Mouse (Mus musculus): ENCODE measurements at regions not wholly inside any gene's neighbourhood (a gene's known extent, or its start where the extent isn't known, plus 50 kb on each side); places are given as distances from the start of the nearest gene placed in this dataset.
A peak's percentile ranks its signal among the peaks of the same experiment; 100 is the strongest.

GRCm38 (mm10) chr11:17870690-17871089, 83.0 kb downstream of the Etaa1 start:
- H3K27ac ChIP-seq (ENCODE audit: low read depth, low read length): no peak overlapping the region
- WGBS: 82% methylated on average over 2 of the region's 2 CpGs
- H3K4me2 ChIP-seq (replicated peaks; ENCODE audit: low read depth, low read length): no peak overlapping the region

DNA sequence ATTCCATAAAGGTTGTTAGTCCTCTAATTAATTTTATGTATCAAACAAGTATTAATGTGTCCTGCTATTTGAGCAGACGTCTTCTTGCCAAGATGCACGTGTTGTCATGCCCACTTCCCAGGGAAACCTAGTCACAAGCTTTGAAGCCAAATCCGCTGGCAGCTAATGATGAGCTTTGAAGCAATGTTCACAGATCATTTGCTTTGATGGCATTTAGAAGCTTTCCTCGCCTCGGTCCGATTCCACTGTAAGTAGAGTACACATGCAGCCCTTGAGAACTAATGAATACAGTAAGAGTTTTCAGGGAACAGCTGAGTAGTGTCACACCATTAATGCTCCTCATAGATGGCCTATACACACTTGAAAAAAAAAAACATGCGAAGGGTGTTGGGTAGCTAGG, 81.8 kb downstream of the Etaa1 start:
- no peaks in the 10 kb centered on the region for H3K9me3 ChIP-seq (ENCODE audit: control insufficient read depth, low read length)
- H3K27ac ChIP-seq (ENCODE audit: low read depth, low read length): no peak overlapping the region
- no peak overlapping the region for H3K4me2 ChIP-seq (replicated peaks; ENCODE audit: low read depth, low read length)
- H3K36me3 ChIP-seq (ENCODE audit: control insufficient read depth, insufficient read depth, low read length): no peaks in the 10 kb centered on the region
- no peaks in the 10 kb centered on the region for H3K4me1 ChIP-seq (ENCODE audit: control insufficient read depth, insufficient read depth, low read length)
- no peak overlapping the region for H3K9ac ChIP-seq (ENCODE audit: low read depth, low read length)
- ATAC-seq (ENCODE audit: low FRiP score, low TSS enrichment): peak; percentile 68; the same call in 1 of the 2 replicates
- no peak overlapping the region for H3K4me3 ChIP-seq (ENCODE audit: low read length)
- H3K27me3 ChIP-seq (ENCODE audit: control insufficient read depth, insufficient read depth, low read length): no peaks in the 10 kb centered on the region
- WGBS: 33% methylated on average over 7 of the region's 7 CpGs

More at GRCm38 (mm10) chr11:17870690-17871089, 83.0 kb downstream of the Etaa1 start:
- no peak overlapping the region for H3K9ac ChIP-seq (ENCODE audit: low read depth, low read length)
- no peaks in the 10 kb centered on the region for H3K36me3 ChIP-seq (ENCODE audit: control insufficient read depth, insufficient read depth, low read length)
- H3K4me1 ChIP-seq (ENCODE audit: control insufficient read depth, insufficient read depth, low read length): no peaks in the 10 kb centered on the region
- no peaks in the 10 kb centered on the region for H3K9me3 ChIP-seq (ENCODE audit: control insufficient read depth, low read length)
- ATAC-seq (ENCODE audit: low FRiP score, low TSS enrichment): no peak
- H3K27me3 ChIP-seq (ENCODE audit: control insufficient read depth, insufficient read depth, low read length): no peaks in the 10 kb centered on the region
- no peak overlapping the region for H3K4me3 ChIP-seq (ENCODE audit: low read length)

- Histone ChIP-seq H3K27me3 (ENCODE audit: control insufficient read depth, insufficient read depth, low read length) (no peaks in the 10 kb centered on the region), H3K36me3 (ENCODE audit: control insufficient read depth, insufficient read depth, low read length) (no peaks in the 10 kb centered on the region), H3K4me2 (replicated peaks; ENCODE audit: low read depth, low read length) (no peak overlapping the region), H3K9me3 (ENCODE audit: control insufficient read depth, low read length) (no peaks in the 10 kb centered on the region), H3K4me1 (ENCODE audit: control insufficient read depth, insufficient read depth, low read length) (no peaks in the 10 kb centered on the region), H3K4me3 (ENCODE audit: low read length) (no peak overlapping the region), H3K27ac (ENCODE audit: low read depth, low read length) (no peak overlapping the region), H3K9ac (ENCODE audit: low read depth, low read length) (no peak overlapping the region)
- no peak for ATAC-seq (ENCODE audit: low FRiP score, low TSS enrichment)
- 76% methylated on average over 1 of the region's 1 CpGs for WGBS
Observed at GRCm38 (mm10) chr11:17883276-17883675, 70.4 kb downstream of the Etaa1 start.
